Mouse (Mus musculus) lung, postnatal 0 days (tissue): Measurements from ENCODE around the gene Zswim1. TPM values are rescaled to one million over a fixed set of nuclear protein-coding genes. Genes with fewer than 3 reads are reported as not detected.
"Not testable (repeated sequence)": the region's sequence is repeated elsewhere in the genome, so short reads cannot be mapped to it uniquely, and the experiment has no call there.

Experiments
- ATAC-seq: fragments of 200-750 bp; cut with Nextera tagmentation; 2 replicates; pipeline ENCODE4 v1.8.0; 2017; ENCODE audit warnings: moderate library complexity
- DNase-seq: peaks from one replicate; pipeline ENCODE4 v3.0.0-alpha.2; 2016; ENCODE audit warnings: low spot score
- H3K27ac ChIP-seq: fragments of 300-500 bp; sonication (generic); 2 replicates; pipeline ENCODE4 v1.5.1; 2014; ENCODE audit warnings: antibody characterized with exemption, mild to moderate bottlenecking, low read length, mixed read lengths
- H3K27me3 ChIP-seq: fragments of 300-500 bp; sonication (generic); replicated peaks from 2 replicates; pipeline ENCODE4 v1.6.1; 2014; ENCODE audit warnings: low read length, mixed read lengths; ENCODE audit not compliant: insufficient read depth
- H3K36me3 ChIP-seq: fragments of 300-500 bp; sonication (generic); 2 replicates; pipeline ENCODE4 v1.6.1; 2014; ENCODE audit warnings: low read length, mixed read lengths; ENCODE audit not compliant: insufficient read depth
- H3K4me1 ChIP-seq: fragments of 300-500 bp; sonication (generic); 2 replicates; pipeline ENCODE4 v1.6.1; 2014; ENCODE audit warnings: antibody characterized with exemption, low read depth, low read length, mixed read lengths; ENCODE audit not compliant: insufficient read depth
- H3K4me2 ChIP-seq: fragments of 300-500 bp; sonication (generic); replicated peaks from 2 replicates; pipeline ENCODE4 v1.6.1; 2014; ENCODE audit warnings: low read depth, mild to moderate bottlenecking, low read length, moderate library complexity, mixed read lengths
- H3K4me3 ChIP-seq: fragments of 300-500 bp; sonication (generic); 2 replicates; pipeline ENCODE4 v1.5.1; 2014; ENCODE audit warnings: low read depth, low read length
- H3K9ac ChIP-seq: fragments of 300-500 bp; sonication (generic); replicated peaks from 2 replicates; pipeline ENCODE4 v1.6.1; 2014; ENCODE audit warnings: low read depth, mild to moderate bottlenecking
- H3K9me3 ChIP-seq: fragments of 300-500 bp; sonication (generic); 2 replicates; pipeline ENCODE4 v1.6.1; 2016; ENCODE audit warnings: low read length, mixed read lengths
- CTCF ChIP-seq: IDR thresholded peaks from 2 replicates; pipeline ENCODE4 v1.5.1; 2016; ENCODE audit warnings: antibody characterized with exemption, mild to moderate bottlenecking
- EP300 ChIP-seq: IDR thresholded peaks from 2 replicates; pipeline ENCODE4 v1.6.1; 2016; ENCODE audit warnings: antibody characterized with exemption, mild to moderate bottlenecking, control low read depth
- WGBS: fragments of 180-500 bp; shearing (Covaris S2); extraction: QIAGEN DNeasy Blood & Tissue Kit; methylation state at CpG from one replicate; pipeline ENCODE4 v1.1.7; 2014; 5-methylcytosine and 5-hydroxymethylcytosine counted together
- polyA plus RNA-seq: library from polyadenylated mRNA; unstranded; fragments of >200 nt; fragmentation: Nextera tagmentation; extraction: Ambion mirVana; gene quantifications from 2 replicates; pipeline ENCODE4 v1.2.1, GENCODE M21; 2015

The Zswim1 gene
- polyA plus RNA-seq, 1 experiment from 2014 or later = 8.1 TPM

- DNase-seq (no peak), ATAC-seq (no peak)
- Histone ChIP-seq H3K9me3 (no peaks in the 10 kb centered on the region), H3K27me3 (no peaks in the 10 kb centered on the region), H3K4me3 (peak overlapping the region; percentile 48), H3K4me1 (peaks cover 33% of the 10 kb centered on the region), H3K4me2 (peak overlapping the region; percentile 85), H3K36me3 (no peaks in the 10 kb centered on the region), H3K27ac (peak overlapping the region; percentile 35), H3K9ac (no peak overlapping the region)
- 17% methylated on average over 19 of the region's 19 CpGs for WGBS
- TF ChIP-seq EP300 = no peak
- TF ChIP-seq CTCF = no peak
These were observed 35.5 kb downstream of the Zswim1 start for GRCm38 (mm10) chr2:164857842-164858553.

- no peak overlapping the region for H3K9ac ChIP-seq
- no peaks in the 10 kb centered on the region for H3K27me3 ChIP-seq
- no peaks in the 10 kb centered on the region for H3K36me3 ChIP-seq
- H3K4me1 ChIP-seq = peaks cover 33% of the 10 kb centered on the region
- no peak overlapping the region for H3K4me2 ChIP-seq
- no peak overlapping the region for H3K27ac ChIP-seq
- no peaks in the 10 kb centered on the region for H3K9me3 ChIP-seq
- TF ChIP-seq EP300 (no peak), CTCF (no peak)
- DNase-seq (no peak), ATAC-seq (no peak)
- 49% methylated on average over 2 of the region's 2 CpGs for WGBS
- no peak overlapping the region for H3K4me3 ChIP-seq
These were observed 36.7 kb downstream of the Zswim1 start for GRCm38 (mm10) chr2:164859155-164859554.

- 70% methylated on average over 9 of the region's 9 CpGs for WGBS
- no peak overlapping the region for H3K9ac ChIP-seq
- peaks cover 30% of the 10 kb centered on the region for H3K4me1 ChIP-seq
- ATAC-seq = no peak
- no peak overlapping the region for H3K4me2 ChIP-seq
- H3K9me3 ChIP-seq = no peaks in the 10 kb centered on the region
- DNase-seq = no peak
- no peak for TF ChIP-seq CTCF
- no peak for TF ChIP-seq EP300
- H3K36me3 ChIP-seq = no peaks in the 10 kb centered on the region
- H3K4me3 ChIP-seq = no peak overlapping the region
- H3K27me3 ChIP-seq = no peaks in the 10 kb centered on the region
- H3K27ac ChIP-seq = no peak overlapping the region
These were observed 37.4 kb downstream of the Zswim1 start for GRCm38 (mm10) chr2:164859640-164860432.

- Histone ChIP-seq H3K4me3 (no peak overlapping the region), H3K27me3 (no peaks in the 10 kb centered on the region), H3K4me1 (peaks cover 29% of the 10 kb centered on the region), H3K27ac (peak overlapping the region; percentile 89; the same call in 1 of the 2 replicates), H3K4me2 (no peak overlapping the region), H3K9ac (no peak overlapping the region), H3K36me3 (no peaks in the 10 kb centered on the region), H3K9me3 (no peaks in the 10 kb centered on the region)
- WGBS = 44% methylated on average over 4 of the region's 4 CpGs
- no peak for DNase-seq
- ATAC-seq = no peak
- TF ChIP-seq CTCF = no peak
- no peak for TF ChIP-seq EP300
These were observed 38.6 kb downstream of the Zswim1 start for GRCm38 (mm10) chr2:164861094-164861493.

DNA sequence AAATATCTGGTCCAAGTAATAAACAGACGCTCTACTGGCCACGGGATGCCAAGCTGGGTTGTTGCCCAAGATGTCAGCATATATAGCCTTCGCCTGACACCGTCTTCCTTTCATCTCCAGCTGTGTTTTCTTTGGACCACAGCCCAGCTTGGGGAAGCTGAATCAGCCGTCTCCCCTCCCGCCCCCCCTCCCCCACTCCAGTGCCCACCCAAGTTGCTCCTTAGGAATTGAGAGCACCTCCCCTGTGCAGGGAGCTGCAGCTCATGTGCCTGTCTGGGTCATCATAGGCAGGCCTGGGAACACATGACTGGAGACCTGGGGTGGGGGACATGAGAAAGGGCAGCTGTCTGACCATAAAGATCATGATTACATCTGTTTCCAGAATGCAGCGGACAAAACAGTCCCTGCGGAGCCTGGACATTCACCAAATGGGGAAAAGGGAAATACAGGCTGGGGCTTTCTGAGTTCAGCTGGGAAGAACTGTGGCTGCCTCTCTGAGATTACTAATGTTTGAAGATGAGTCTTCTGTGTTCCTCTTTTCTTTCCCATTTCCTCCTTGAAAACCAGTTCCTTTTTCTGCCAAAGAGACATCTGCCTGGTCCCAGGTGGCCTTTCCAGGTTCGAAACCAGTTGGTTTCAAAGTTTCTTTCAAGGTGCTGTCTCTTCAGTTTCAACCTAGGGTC, 39.8 kb downstream of the Zswim1 start:
- no peaks in the 10 kb centered on the region for H3K9me3 ChIP-seq
- H3K9ac ChIP-seq = no peak overlapping the region
- 13% methylated on average over 9 of the region's 9 CpGs for WGBS
- no peak overlapping the region for H3K4me3 ChIP-seq
- H3K4me1 ChIP-seq = peaks cover 23% of the 10 kb centered on the region; the same call in 1 of the 2 replicates
- no peaks in the 10 kb centered on the region for H3K27me3 ChIP-seq
- peak overlapping the region; percentile 89 for H3K27ac ChIP-seq
- ATAC-seq (peak; percentile 80), DNase-seq (peak; percentile 94)
- TF ChIP-seq CTCF (no peak), EP300 (peak; percentile 64)
- H3K4me2 ChIP-seq = no peak overlapping the region
- H3K36me3 ChIP-seq = no peaks in the 10 kb centered on the region

- not testable (repeated sequence) for H3K4me3 ChIP-seq, ATAC-seq, H3K9me3 ChIP-seq, H3K4me2 ChIP-seq, H3K27me3 ChIP-seq, H3K27ac ChIP-seq, H3K9ac ChIP-seq, H3K36me3 ChIP-seq, DNase-seq
- peaks cover 16% of the 10 kb centered on the region; the same call in 1 of the 2 replicates for H3K4me1 ChIP-seq
- 96% methylated on average over 7 of the region's 9 CpGs for WGBS
These were observed 40.9 kb downstream of the Zswim1 start for GRCm38 (mm10) chr2:164863411-164863810.
